Mouse (Mus musculus) MEL (cell line): Measurements from ENCODE around the gene Olfr417. TPM values are rescaled to one million over a fixed set of nuclear protein-coding genes. Genes with fewer than 3 reads are reported as not detected.
A peak's percentile ranks its signal among the peaks of the same experiment; 100 is the strongest.
"Not testable (repeated sequence)": the region's sequence is repeated elsewhere in the genome, so short reads cannot be mapped to it uniquely, and the experiment has no call there.

Source experiments
- DNase-seq: peaks from one replicate; pipeline ENCODE4 v3.0.0; 2011; ENCODE audit warnings: low read depth, low spot score
- H3K27ac ChIP-seq: 2 replicates; pipeline ENCODE4 v1.5.1; 2012; ENCODE audit warnings: low read depth, mild to moderate bottlenecking, control low read depth, low read length, moderate library complexity; ENCODE audit not compliant: control insufficient read depth
- H3K27me3 ChIP-seq, 2 experiments: fragments of 150-350 bp in 1 of 2; sonication (generic) in 1 of 2; 2 replicates each; pipeline ENCODE4 v1.6.1; 2012; ENCODE audit warnings: low read length in 2 of 2, mild to moderate bottlenecking in 2 of 2, improper control_type of control experiment in 1 of 2, moderate library complexity in 1 of 2; ENCODE audit not compliant: insufficient read depth in 2 of 2, control insufficient read depth in 1 of 2
- H3K36me3 ChIP-seq, 2 experiments: 2 replicates each; pipeline ENCODE4 v1.6.1; 2012 to 2014; ENCODE audit warnings: low read length in 2 of 2, improper control_type of control experiment in 1 of 2, inconsistent platforms in 1 of 2, mild to moderate bottlenecking in 1 of 2; ENCODE audit not compliant: insufficient read depth in 2 of 2, control insufficient read depth in 1 of 2
- H3K4me1 ChIP-seq, 2 experiments: fragments of 150-350 bp in 1 of 2; sonication (generic) in 1 of 2; 2 replicates each; pipeline ENCODE4 v1.6.1; 2012; ENCODE audit warnings: low read length in 2 of 2, improper control_type of control experiment in 1 of 2, mild to moderate bottlenecking in 1 of 2; ENCODE audit not compliant: insufficient read depth in 2 of 2, control insufficient read depth in 1 of 2
- H3K4me3 ChIP-seq, 2 experiments: fragments of 150-350 bp in 1 of 2; sonication (generic) in 1 of 2; 2 replicates each; pipeline ENCODE4 v1.5.1; 2012; ENCODE audit warnings: low read depth in 2 of 2, low read length in 2 of 2, mild to moderate bottlenecking in 2 of 2, moderate library complexity in 2 of 2, control low read depth in 1 of 2, improper control_type of control experiment in 1 of 2; ENCODE audit not compliant: control insufficient read depth in 1 of 2, insufficient read depth in 1 of 2
- H3K79me2 ChIP-seq: 2 replicates; pipeline ENCODE4 v1.6.1; 2012; ENCODE audit warnings: mild to moderate bottlenecking, low read length, moderate library complexity; ENCODE audit not compliant: control insufficient read depth, poor library complexity, insufficient read depth
- H3K9ac ChIP-seq: 2 replicates; pipeline ENCODE4 v1.6.1; 2012; ENCODE audit warnings: low read depth, mild to moderate bottlenecking, control low read depth, low read length, moderate library complexity; ENCODE audit not compliant: control insufficient read depth, poor library complexity, severe bottlenecking
- H3K9me3 ChIP-seq: fragments of 150-350 bp; sonication (generic); replicated peaks from 2 replicates; pipeline ENCODE4 v1.6.1; 2012; ENCODE audit warnings: mild to moderate bottlenecking, low read length, improper control_type of control experiment, moderate library complexity; ENCODE audit not compliant: insufficient read depth
- BHLHE40 ChIP-seq: IDR thresholded peaks from 2 replicates; pipeline ENCODE4 v1.6.1; 2012; ENCODE audit warnings: low read depth, mild to moderate bottlenecking, inconsistent platforms, low read length, improper control_type of control experiment, borderline replicate concordance
- CHD1 ChIP-seq: IDR thresholded peaks from 2 replicates; pipeline ENCODE4 v1.6.1; 2012; ENCODE audit warnings: low read depth, mild to moderate bottlenecking, inconsistent platforms, low read length, improper control_type of control experiment
- CTCF ChIP-seq, 3 experiments: IDR thresholded peaks in 2 of 3; conservative IDR thresholded peaks in 1 of 3; 2 replicates each; pipeline ENCODE4 v1.5.1; 2011 to 2012; ENCODE audit warnings: low read length in 3 of 3, low read depth in 2 of 3, mild to moderate bottlenecking in 2 of 3, improper control_type of control experiment in 1 of 3, inconsistent platforms in 1 of 3, mixed read lengths in 1 of 3, moderate library complexity in 1 of 3; ENCODE audit not compliant: control insufficient read depth in 1 of 3, insufficient read depth in 1 of 3, poor library complexity in 1 of 3, severe bottlenecking in 1 of 3
- EP300 ChIP-seq, 2 experiments: IDR thresholded peaks; 2 replicates each; pipeline ENCODE4 v1.6.1; 2011; ENCODE audit warnings: improper control_type of control experiment in 2 of 2, low read length in 2 of 2, low read depth in 1 of 2, mild to moderate bottlenecking in 1 of 2
- ETS1 ChIP-seq: IDR thresholded peaks from 2 replicates; pipeline ENCODE4 v1.6.1; 2012; ENCODE audit warnings: low read depth, mild to moderate bottlenecking, inconsistent platforms, low read length, improper control_type of control experiment, moderate library complexity
- GABPA ChIP-seq: IDR thresholded peaks from 2 replicates; pipeline ENCODE4 v1.6.1; 2012; ENCODE audit warnings: low read depth, mild to moderate bottlenecking, inconsistent platforms, low read length, improper control_type of control experiment, moderate library complexity
- HCFC1 ChIP-seq: IDR thresholded peaks from 2 replicates; pipeline ENCODE4 v1.6.1; 2012; ENCODE audit warnings: low read depth, mild to moderate bottlenecking, inconsistent platforms, low read length, improper control_type of control experiment, moderate library complexity
- KAT2A ChIP-seq: conservative IDR thresholded peaks from 2 replicates; pipeline ENCODE4 v1.6.1; 2012; ENCODE audit warnings: low read depth, low read length, improper control_type of control experiment, inconsistent platforms
- MAX ChIP-seq: IDR thresholded peaks from 2 replicates; pipeline ENCODE4 v1.6.1; 2011; ENCODE audit warnings: low read length, improper control_type of control experiment
- MAZ ChIP-seq: IDR thresholded peaks from 2 replicates; pipeline ENCODE4 v1.6.1; 2012; ENCODE audit warnings: low read depth, mild to moderate bottlenecking, inconsistent platforms, low read length, improper control_type of control experiment
- MXI1 ChIP-seq: IDR thresholded peaks from 2 replicates; pipeline ENCODE4 v1.6.1; 2011; ENCODE audit warnings: mild to moderate bottlenecking, low read depth, low read length, improper control_type of control experiment
- NELFE ChIP-seq: IDR thresholded peaks from 2 replicates; pipeline ENCODE4 v1.6.1; 2011; ENCODE audit warnings: low read depth, low read length, improper control_type of control experiment
- SMC3 ChIP-seq: IDR thresholded peaks from 2 replicates; pipeline ENCODE4 v1.6.1; 2011; ENCODE audit warnings: low read depth, low read length, improper control_type of control experiment
- TAL1 ChIP-seq: IDR thresholded peaks from 2 replicates; pipeline ENCODE4 v1.6.1; 2012; ENCODE audit warnings: mild to moderate bottlenecking, inconsistent platforms, low read length, moderate library complexity, mixed read lengths
- TCF12 ChIP-seq: IDR thresholded peaks from 2 replicates; pipeline ENCODE4 v1.6.1; 2014; ENCODE audit warnings: low read depth, mild to moderate bottlenecking, inconsistent platforms, low read length, improper control_type of control experiment, moderate library complexity
- USF2 ChIP-seq, 2 experiments: IDR thresholded peaks; 2 replicates each; pipeline ENCODE4 v1.6.1; 2011 to 2012; ENCODE audit warnings: improper control_type of control experiment in 2 of 2, low read length in 2 of 2, borderline replicate concordance in 1 of 2, inconsistent platforms in 1 of 2, low read depth in 1 of 2, mild to moderate bottlenecking in 1 of 2; ENCODE audit not compliant: insufficient read depth in 1 of 2
- ZC3H11A ChIP-seq: IDR thresholded peaks from 2 replicates; pipeline ENCODE4 v1.6.1; 2012; ENCODE audit warnings: low read depth, mild to moderate bottlenecking, inconsistent platforms, low read length, improper control_type of control experiment
- ZMIZ1 ChIP-seq: IDR thresholded peaks from 2 replicates; pipeline ENCODE4 v1.6.1; 2012; ENCODE audit warnings: low read depth, mild to moderate bottlenecking, inconsistent platforms, low read length, improper control_type of control experiment, moderate library complexity
- polyA plus RNA-seq, 2 experiments: library from polyadenylated mRNA; stranded (reverse) in 1 of 2; unstranded in 1 of 2; fragments of >175 nt in 1 of 2; fragments of >200 nt in 1 of 2; gene quantifications; 2 replicates each; pipeline versions ENCODE4 v1.2.1 to v1.2.4; 2012; ENCODE audit warnings: low replicate concordance in 2 of 2, low read depth in 1 of 2; ENCODE audit not compliant: insufficient read length in 2 of 2, insufficient read depth in 1 of 2, missing spikeins in 1 of 2
- total RNA-seq: library from RNA; depleted of rRNA; stranded (reverse); fragments of 300-350 nt; gene quantifications from 2 replicates; pipeline ENCODE4 v1.2.3, GENCODE M21; 2012

Olfr417 gene
- total and polyA plus RNA-seq, 3 experiments = 0.07 to 0.12 TPM; not detected in 1

GRCm38 (mm10) chr1:174317308-174317707, 47.6 kb upstream of the Olfr417 start:
- H3K36me3 ChIP-seq = no peaks in the 10 kb centered on the region
- no peak overlapping the region for H3K27ac ChIP-seq
- H3K4me3 ChIP-seq = no peak overlapping the region
- TF ChIP-seq BHLHE40 (no peak), CHD1 (no peak)
- H3K79me2 ChIP-seq = no peaks in the 10 kb centered on the region
- no peaks in the 10 kb centered on the region for H3K27me3 ChIP-seq
- no peaks in the 10 kb centered on the region for H3K4me1 ChIP-seq
- no peak overlapping the region for H3K9ac ChIP-seq
- no peak for DNase-seq
- H3K9me3 ChIP-seq = no peaks in the 10 kb centered on the region

GRCm38 (mm10) chr1:174330218-174330617, 34.7 kb upstream of the Olfr417 start, which contains the start of gene Mptx1:
TSS of gene Mptx1 (plus strand) at chr1:174330518.
- no peaks in the 10 kb centered on the region for H3K79me2 ChIP-seq
- no peaks in the 10 kb centered on the region for H3K27me3 ChIP-seq
- no peak within 1 kb of the TSS for H3K9ac ChIP-seq
- no peak within 1 kb of the TSS for H3K4me3 ChIP-seq
- DNase-seq = no peak
- TF ChIP-seq HCFC1 (no peak), NELFE (no peak), ZMIZ1 (no peak), SMC3 (no peak), CTCF (IDR thresholded peaks at IDR 0.05 in 2 of 3, conservative IDR thresholded peaks at IDR 0.05 in 1 of 3; ENCODE audit: control insufficient read depth in 1 of 3, insufficient read depth in 1 of 3, low read depth in 2 of 3, low read length in 3 of 3, poor library complexity in 1 of 3, severe bottlenecking in 1 of 3) (no peak), MXI1 (no peak), MAZ (no peak), KAT2A (no peak), BHLHE40 (no peak), EP300 (IDR thresholded peaks at IDR 0.05; ENCODE audit: low read depth in 1 of 2, low read length in 2 of 2) (no peak), TAL1 (no peak), ETS1 (no peak), GABPA (no peak), USF2 (IDR thresholded peaks at IDR 0.05; ENCODE audit: borderline replicate concordance in 1 of 2, insufficient read depth in 1 of 2, low read depth in 1 of 2, low read length in 2 of 2) (no peak), MAX (no peak), ZC3H11A (no peak), TCF12 (no peak)
- no peaks in the 10 kb centered on the region for H3K9me3 ChIP-seq
- H3K36me3 ChIP-seq = no peaks in the 10 kb centered on the region
- no peaks in the 10 kb centered on the region for H3K4me1 ChIP-seq
- no peak within 1 kb of the TSS for H3K27ac ChIP-seq

- not testable (repeated sequence) for H3K4me1 ChIP-seq, H3K27me3 ChIP-seq, H3K36me3 ChIP-seq, H3K4me3 ChIP-seq, H3K9me3 ChIP-seq, H3K9ac ChIP-seq, H3K79me2 ChIP-seq
- peak; percentile 60 for DNase-seq
- peak overlapping the region; percentile 73 for H3K27ac ChIP-seq
Observed at GRCm38 (mm10) chr1:174353636-174354035, 11.3 kb upstream of the Olfr417 start.
